Mouse (Mus musculus): ENCODE results near the gene Pde7b. TPM values are rescaled to one million over a fixed set of nuclear protein-coding genes. Genes with fewer than 3 reads are reported as not detected.

Pde7b gene
- polyA plus RNA-seq, 1 experiment from 2014 or later: 3.7 TPM

GRCm38 (mm10) chr10:20395778-20396177 is 329.1 kb downstream of the Pde7b start:
- Histone ChIP-seq H3K27ac (replicated peaks) (no peak overlapping the region), H3K9ac (replicated peaks) (no peak overlapping the region), H3K4me1 (no peaks in the 10 kb centered on the region), H3K36me3 (no peaks in the 10 kb centered on the region), H3K4me3 (no peak overlapping the region), H3K4me2 (replicated peaks) (no peak overlapping the region), H3K9me3 (no peaks in the 10 kb centered on the region), H3K27me3 (no peaks in the 10 kb centered on the region)
- no peak for ATAC-seq (replicated peaks)
- 93% methylated on average over 3 of the region's 3 CpGs for WGBS

- no peak overlapping the region for H3K4me3 ChIP-seq
- H3K4me1 ChIP-seq: no peaks in the 10 kb centered on the region
- no peaks in the 10 kb centered on the region for H3K27me3 ChIP-seq
- H3K4me2 ChIP-seq (replicated peaks): no peak overlapping the region
- H3K27ac ChIP-seq (replicated peaks): no peak overlapping the region
- H3K9me3 ChIP-seq: no peaks in the 10 kb centered on the region
- WGBS: 77% methylated on average over 5 of the region's 5 CpGs
- H3K36me3 ChIP-seq: no peaks in the 10 kb centered on the region
- ATAC-seq (replicated peaks): no peak
- H3K9ac ChIP-seq (replicated peaks): no peak overlapping the region
These were observed 330.1 kb downstream of the Pde7b start for GRCm38 (mm10) chr10:20394815-20395214.

GRCm38 (mm10) chr10:20390568-20390967 is 334.3 kb downstream of the Pde7b start:
- Histone ChIP-seq H3K9me3 (no peaks in the 10 kb centered on the region), H3K27ac (replicated peaks) (no peak overlapping the region), H3K4me2 (replicated peaks) (no peak overlapping the region), H3K4me1 (no peaks in the 10 kb centered on the region), H3K9ac (replicated peaks) (no peak overlapping the region), H3K27me3 (no peaks in the 10 kb centered on the region), H3K36me3 (no peaks in the 10 kb centered on the region), H3K4me3 (no peak overlapping the region)
- ATAC-seq (replicated peaks): no peak
- 69% methylated on average over 3 of the region's 3 CpGs for WGBS

GRCm38 (mm10) chr10:20382807-20383419 is 342.0 kb downstream of the Pde7b start:
- H3K4me3 ChIP-seq: no peak overlapping the region
- no peak overlapping the region for H3K27ac ChIP-seq (replicated peaks)
- no peak overlapping the region for H3K4me2 ChIP-seq (replicated peaks)
- 73% methylated on average over 6 of the region's 6 CpGs for WGBS
- H3K9me3 ChIP-seq: no peaks in the 10 kb centered on the region
- H3K36me3 ChIP-seq: no peaks in the 10 kb centered on the region
- ATAC-seq (replicated peaks): peak; percentile 66
- H3K27me3 ChIP-seq: no peaks in the 10 kb centered on the region
- no peak overlapping the region for H3K9ac ChIP-seq (replicated peaks)
- H3K4me1 ChIP-seq: peaks cover 27% of the 10 kb centered on the region

- WGBS: 78% methylated on average over 3 of the region's 3 CpGs
- Histone ChIP-seq H3K4me3 (no peak overlapping the region), H3K4me1 (peaks cover 27% of the 10 kb centered on the region), H3K4me2 (replicated peaks) (no peak overlapping the region), H3K9ac (replicated peaks) (no peak overlapping the region), H3K27me3 (no peaks in the 10 kb centered on the region), H3K36me3 (no peaks in the 10 kb centered on the region), H3K27ac (replicated peaks) (no peak overlapping the region; the same call in 1 of the 2 replicates), H3K9me3 (no peaks in the 10 kb centered on the region)
- no peak for ATAC-seq (replicated peaks)
These were observed 343.5 kb downstream of the Pde7b start for GRCm38 (mm10) chr10:20381352-20381751.

GRCm38 (mm10) chr10:20380798-20381197 is 344.1 kb downstream of the Pde7b start:
- peaks cover 27% of the 10 kb centered on the region for H3K4me1 ChIP-seq
- peak overlapping the region; percentile 62 for H3K27ac ChIP-seq (replicated peaks)
- ATAC-seq (replicated peaks): peak; percentile 90
- WGBS: 72% methylated on average over 3 of the region's 3 CpGs
- H3K27me3 ChIP-seq: no peaks in the 10 kb centered on the region
- no peak overlapping the region for H3K9ac ChIP-seq (replicated peaks)
- no peaks in the 10 kb centered on the region for H3K9me3 ChIP-seq
- H3K36me3 ChIP-seq: no peaks in the 10 kb centered on the region
- H3K4me3 ChIP-seq: no peak overlapping the region
- H3K4me2 ChIP-seq (replicated peaks): no peak overlapping the region

- 61% methylated on average over 9 of the region's 9 CpGs for WGBS
- H3K4me1 ChIP-seq: peaks cover 27% of the 10 kb centered on the region
- H3K4me3 ChIP-seq: no peak overlapping the region
- H3K27ac ChIP-seq (replicated peaks): peak overlapping the region; percentile 29; the same call in 1 of the 2 replicates
- no peaks in the 10 kb centered on the region for H3K27me3 ChIP-seq
- no peaks in the 10 kb centered on the region for H3K36me3 ChIP-seq
- no peaks in the 10 kb centered on the region for H3K9me3 ChIP-seq
- no peak overlapping the region for H3K9ac ChIP-seq (replicated peaks)
- no peak overlapping the region for H3K4me2 ChIP-seq (replicated peaks)
- ATAC-seq (replicated peaks): 0 out of 2 replicates have a peak, but pooled peaks have one; percentile 38
These were observed 345.7 kb downstream of the Pde7b start for GRCm38 (mm10) chr10:20379071-20379735.

GRCm38 (mm10) chr10:20377621-20378020 is 347.3 kb downstream of the Pde7b start:
- H3K9ac ChIP-seq (replicated peaks): no peak overlapping the region
- no peak overlapping the region for H3K4me2 ChIP-seq (replicated peaks)
- no peaks in the 10 kb centered on the region for H3K27me3 ChIP-seq
- no peaks in the 10 kb centered on the region for H3K9me3 ChIP-seq
- peaks cover 21% of the 10 kb centered on the region for H3K4me1 ChIP-seq
- no peak overlapping the region for H3K4me3 ChIP-seq
- no peaks in the 10 kb centered on the region for H3K36me3 ChIP-seq
- no peak for ATAC-seq (replicated peaks)
- no peak overlapping the region for H3K27ac ChIP-seq (replicated peaks)
- 94% methylated on average over 9 of the region's 9 CpGs for WGBS

GRCm38 (mm10) chr10:20372046-20372445 is 352.8 kb downstream of the Pde7b start:
- Histone ChIP-seq H3K36me3 (no peaks in the 10 kb centered on the region), H3K27me3 (no peaks in the 10 kb centered on the region), H3K27ac (replicated peaks) (no peak overlapping the region), H3K9me3 (no peaks in the 10 kb centered on the region; the same call in 1 of the 2 replicates), H3K4me1 (no peaks in the 10 kb centered on the region), H3K9ac (replicated peaks) (no peak overlapping the region), H3K4me3 (no peak overlapping the region), H3K4me2 (replicated peaks) (no peak overlapping the region)
- ATAC-seq (replicated peaks): no peak
- 93% methylated on average over 5 of the region's 5 CpGs for WGBS

- WGBS: 69% methylated on average over 4 of the region's 4 CpGs
- no peak overlapping the region for H3K9ac ChIP-seq (replicated peaks)
- no peak overlapping the region for H3K27ac ChIP-seq (replicated peaks)
- H3K36me3 ChIP-seq: no peaks in the 10 kb centered on the region
- H3K4me2 ChIP-seq (replicated peaks): no peak overlapping the region
- peak; percentile 60 for ATAC-seq (replicated peaks)
- no peak overlapping the region for H3K4me3 ChIP-seq
- H3K4me1 ChIP-seq: no peaks in the 10 kb centered on the region
- H3K9me3 ChIP-seq: no peaks in the 10 kb centered on the region; the same call in 1 of the 2 replicates
- no peaks in the 10 kb centered on the region for H3K27me3 ChIP-seq
These were observed 362.3 kb downstream of the Pde7b start for GRCm38 (mm10) chr10:20362450-20363118.

- no peaks in the 10 kb centered on the region for H3K36me3 ChIP-seq
- 64% methylated on average over 10 of the region's 10 CpGs for WGBS
- no peak overlapping the region for H3K27ac ChIP-seq (replicated peaks)
- peak; percentile 80 for ATAC-seq (replicated peaks)
- H3K9ac ChIP-seq (replicated peaks): no peak overlapping the region
- H3K4me2 ChIP-seq (replicated peaks): no peak overlapping the region
- H3K9me3 ChIP-seq: no peaks in the 10 kb centered on the region
- no peaks in the 10 kb centered on the region for H3K27me3 ChIP-seq
- no peaks in the 10 kb centered on the region for H3K4me1 ChIP-seq
- no peak overlapping the region for H3K4me3 ChIP-seq
These were observed 363.1 kb downstream of the Pde7b start for GRCm38 (mm10) chr10:20361542-20362449.
